Comparison of ENCODE assay signal across 8 mouse cellular contexts in the genomic region with DNA sequence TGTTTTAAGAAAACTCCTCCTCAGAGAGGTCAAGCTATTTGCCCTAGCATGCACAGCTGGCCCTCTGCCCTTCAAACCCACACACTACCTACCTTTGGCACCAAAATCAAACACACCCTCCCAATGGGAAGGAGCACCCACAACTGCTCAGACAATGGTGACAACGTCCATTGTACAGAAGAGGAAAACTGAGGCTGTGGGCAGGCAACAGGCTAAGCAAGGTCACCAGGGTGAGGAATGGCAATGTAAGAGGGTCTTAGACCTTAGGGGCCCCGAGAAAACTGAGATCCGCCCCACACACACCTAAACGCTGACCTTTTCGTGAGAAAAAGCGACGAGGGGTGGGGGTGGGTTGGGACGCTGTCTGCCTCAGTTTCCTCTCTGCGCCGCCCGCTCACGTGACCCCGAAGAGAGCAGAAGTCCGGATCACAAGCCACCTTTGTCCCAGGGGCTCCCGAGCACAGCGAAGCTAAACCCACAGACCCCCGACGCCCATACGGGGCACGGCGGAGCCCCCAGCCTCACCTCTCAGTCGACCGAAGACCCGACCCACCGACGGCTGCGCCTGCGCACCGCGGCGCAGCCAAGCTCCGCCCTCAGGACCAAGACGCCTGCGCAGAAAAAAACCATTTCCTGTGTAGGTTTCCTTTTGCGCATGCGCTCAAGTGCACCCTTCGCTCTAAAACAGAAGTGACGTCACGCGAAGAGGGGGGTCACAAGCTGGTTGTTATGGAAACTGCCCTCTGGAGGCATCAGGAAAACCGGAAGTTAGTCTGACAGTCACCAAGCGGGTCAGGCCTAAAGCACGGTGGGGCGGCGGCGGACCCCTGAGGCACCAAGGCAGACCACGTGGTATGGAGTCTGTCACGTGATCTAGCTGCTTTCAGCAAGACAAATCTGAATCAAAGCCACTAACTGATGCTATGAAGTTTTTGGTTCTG. TPM values are rescaled to one million over a fixed set of nuclear protein-coding genes. Genes with fewer than 3 reads are reported as not detected.
DNase-seq lines count a peak whose midpoint lies in the region; ATAC-seq and TF ChIP-seq lines count a peak whose summit lies in the region.

A gene (minus strand): TSS at position 579 of the 941 bp plus-strand sequence.

- 0 out of 2 replicates have a peak within 1 kb of the TSS, but pooled peaks have one; percentile 30 for H3K27ac ChIP-seq in heart, embryonic 11.5 days (ENCODE audit: low read depth, low read length)
- 0 out of 2 replicates have a peak within 1 kb of the TSS, but pooled peaks have one; percentile 20 for H3K27ac ChIP-seq in kidney, embryonic 16.5 days (ENCODE audit: low read length)
- peak within 1 kb of the TSS; percentile 75 for H3K27ac ChIP-seq in liver, adult 2 months (replicated peaks; ENCODE audit: insufficient read depth, low read depth, low read length)

- no peak for TF ChIP-seq CTCF in C2C12 (IDR thresholded peaks at IDR 0.05; ENCODE audit: control insufficient read depth, insufficient read depth, insufficient read length)
- TF ChIP-seq CTCF in brain, embryonic 14.5 days (IDR thresholded peaks at IDR 0.05; ENCODE audit: borderline replicate concordance, extremely low read depth, insufficient read depth, insufficient read length), result no peak
- TF ChIP-seq CTCF in liver, adult 2 months (IDR thresholded peaks at IDR 0.05; ENCODE audit: low read depth, low read length), result no peak

- H3K36me3 ChIP-seq in C2C12 (ENCODE audit: control insufficient read depth, insufficient read depth), result no peaks in the 10 kb centered on the region
- H3K36me3 ChIP-seq in erythroblast, embryonic 14.5 days (ENCODE audit: control insufficient read depth), result peaks cover 16% of the 10 kb centered on the region
- no peaks in the 10 kb centered on the region; the same call in 1 of the 2 replicates for H3K36me3 ChIP-seq in heart, embryonic 11.5 days (ENCODE audit: control insufficient read depth, insufficient read depth, low read length)
- H3K36me3 ChIP-seq in kidney, embryonic 16.5 days (ENCODE audit: insufficient read depth, low read length), result no peaks in the 10 kb centered on the region
- H3K36me3 ChIP-seq in liver, adult 2 months (ENCODE audit: control insufficient read depth, insufficient read depth, low read length), result no peaks in the 10 kb centered on the region
- H3K36me3 ChIP-seq in myocyte (ENCODE audit: control insufficient read depth, insufficient read depth), result no peaks in the 10 kb centered on the region
- no peaks in the 10 kb centered on the region for H3K36me3 ChIP-seq in splenic B cell, adult 2 months (ENCODE audit: control insufficient read depth, insufficient read depth, low read length, poor library complexity, severe bottlenecking)

- H3K4me2 ChIP-seq in heart, embryonic 11.5 days, result peak within 1 kb of the TSS; percentile 87
- peak within 1 kb of the TSS; percentile 93 for H3K4me2 ChIP-seq in kidney, embryonic 16.5 days (replicated peaks; ENCODE audit: low read depth, low read length)
- H3K4me2 ChIP-seq in myocyte (ENCODE audit: low read depth), result peak within 1 kb of the TSS; percentile 96

- H3K4me3 ChIP-seq in C2C12 (ENCODE audit: insufficient read depth, poor library complexity, severe bottlenecking) (peak within 1 kb of the TSS; percentile 90), myocyte (peak within 1 kb of the TSS; percentile 94)
- peak within 1 kb of the TSS; percentile 82 for H3K4me3 ChIP-seq in erythroblast, embryonic 14.5 days (replicated peaks)
- peak within 1 kb of the TSS; percentile 74 for H3K4me3 ChIP-seq in heart, embryonic 11.5 days (ENCODE audit: low read depth, low read length)
- H3K4me3 ChIP-seq in kidney, embryonic 16.5 days (ENCODE audit: low read length), result peak within 1 kb of the TSS; percentile 85
- H3K4me3 ChIP-seq in liver, adult 2 months (ENCODE audit: insufficient read depth, low read depth, low read length), result peak within 1 kb of the TSS; percentile 92

- H3K9me3 ChIP-seq in erythroblast, embryonic 14.5 days (ENCODE audit: control insufficient read depth, low read length), result no peaks in the 10 kb centered on the region
- no peaks in the 10 kb centered on the region for H3K9me3 ChIP-seq in heart, embryonic 11.5 days (replicated peaks; ENCODE audit: control insufficient read depth, low read length)
- no peaks in the 10 kb centered on the region for H3K9me3 ChIP-seq in kidney, embryonic 16.5 days (ENCODE audit: low read length)

- H3K4me1 ChIP-seq in erythroblast, embryonic 14.5 days (ENCODE audit: control insufficient read depth), result peaks cover 36% of the 10 kb centered on the region
- peaks cover 16% of the 10 kb centered on the region for H3K4me1 ChIP-seq in heart, embryonic 11.5 days (ENCODE audit: control insufficient read depth, insufficient read depth, low read length)
- H3K4me1 ChIP-seq in kidney, embryonic 16.5 days (ENCODE audit: insufficient read depth, low read length), result peaks cover 14% of the 10 kb centered on the region
- H3K4me1 ChIP-seq in liver, adult 2 months (ENCODE audit: control insufficient read depth, insufficient read depth, low read length), result peaks cover 21% of the 10 kb centered on the region

- peak; percentile 90 for ATAC-seq in heart, embryonic 11.5 days (replicated peaks; ENCODE audit: insufficient number of reproducible peaks, low FRiP score, low TSS enrichment)
- peak; percentile 96 for ATAC-seq in kidney, embryonic 16.5 days (ENCODE audit: low FRiP score, low TSS enrichment)

- peak within 1 kb of the TSS; percentile 81 for H3K9ac ChIP-seq in heart, embryonic 11.5 days (ENCODE audit: low read depth, low read length)
- H3K9ac ChIP-seq in kidney, embryonic 16.5 days (replicated peaks; ENCODE audit: low read length), result peak within 1 kb of the TSS; percentile 90
- H3K9ac ChIP-seq in liver, adult 2 months (ENCODE audit: low read depth, low read length), result peak within 1 kb of the TSS; percentile 90

- DNase-seq in brain, embryonic 14.5 days (ENCODE audit: low read depth), result peak; percentile 100
- DNase-seq in liver, adult 2 months (ENCODE audit: extremely low read depth, low read depth, low spot score), result peak; percentile 96
- DNase-seq in splenic B cell, adult 2 months (ENCODE audit: low read depth, low spot score), result peak; percentile 99

- peaks cover 52% of the 10 kb centered on the region for H3K79me2 ChIP-seq in C2C12 (ENCODE audit: control insufficient read depth, insufficient read depth)
- H3K79me2 ChIP-seq in liver, adult 2 months (ENCODE audit: control insufficient read depth, insufficient read depth, low read length), result peaks cover 45% of the 10 kb centered on the region
- peaks cover 51% of the 10 kb centered on the region for H3K79me2 ChIP-seq in myocyte (ENCODE audit: control insufficient read depth, insufficient read depth)

- H3K79me3 ChIP-seq in C2C12 (ENCODE audit: low read depth), result peaks cover 49% of the 10 kb centered on the region

- H3K27me3 ChIP-seq in C2C12 (ENCODE audit: control insufficient read depth, insufficient read depth, insufficient read length) (no peaks in the 10 kb centered on the region), myocyte (ENCODE audit: control insufficient read depth, insufficient read depth, insufficient read length) (no peaks in the 10 kb centered on the region)
- no peaks in the 10 kb centered on the region for H3K27me3 ChIP-seq in erythroblast, embryonic 14.5 days (ENCODE audit: control insufficient read depth)
- no peaks in the 10 kb centered on the region for H3K27me3 ChIP-seq in heart, embryonic 11.5 days (ENCODE audit: control insufficient read depth, insufficient read depth, low read length)
- H3K27me3 ChIP-seq in kidney, embryonic 16.5 days (ENCODE audit: insufficient read depth, low read length), result no peaks in the 10 kb centered on the region
- H3K27me3 ChIP-seq in liver, adult 2 months (ENCODE audit: control insufficient read depth, insufficient read depth, low read length), result no peaks in the 10 kb centered on the region
- no peaks in the 10 kb centered on the region for H3K27me3 ChIP-seq in splenic B cell, adult 2 months (ENCODE audit: control insufficient read depth, insufficient read depth, low read length, poor library complexity, severe bottlenecking)

- peak; percentile 84; the same call in 1 of the 2 replicates for TF ChIP-seq POLR2A in brain, embryonic 14.5 days (IDR thresholded peaks at IDR 0.05; ENCODE audit: borderline replicate concordance, extremely low read depth, insufficient read depth, insufficient read length, poor library complexity, severe bottlenecking)
- TF ChIP-seq POLR2A in liver, adult 2 months (IDR thresholded peaks at IDR 0.05; ENCODE audit: extremely low read depth, insufficient read depth, low read length), result peak; percentile 75; the same call in 1 of the 2 replicates
- peak; percentile 64 for TF ChIP-seq POLR2A in myocyte (IDR thresholded peaks at IDR 0.05; ENCODE audit: insufficient read length, low read depth)

- under 1% methylated on average over 48 of the region's 48 CpGs for WGBS in heart, embryonic 11.5 days (ENCODE audit: insufficient replicate concordance)
- WGBS in kidney, embryonic 16.5 days, result under 1% methylated on average over 48 of the region's 48 CpGs
- under 1% methylated on average over 48 of the region's 48 CpGs for WGBS in liver, adult 2 months

- H3ac ChIP-seq in C2C12 (ENCODE audit: control insufficient read depth, insufficient read length, low read depth) (peak within 1 kb of the TSS; percentile 84), myocyte (ENCODE audit: control insufficient read depth, insufficient read length) (peak within 1 kb of the TSS; percentile 62)

TF ChIP-seq in C2C12, 6 proteins besides CTCF, POLR2A, EP300 and RAD21:
- TF ChIP-seq USF1 (IDR thresholded peaks at IDR 0.05; ENCODE audit: low read depth), result peak; percentile 98
- TF ChIP-seq FOSL1 (IDR thresholded peaks at IDR 0.05; ENCODE audit: insufficient read depth, low read length, poor library complexity, severe bottlenecking), result no peak
- peak; percentile 86 for TF ChIP-seq MAX (IDR thresholded peaks at IDR 0.05)

TF ChIP-seq in myocyte, 11 proteins besides CTCF, POLR2A, EP300 and RAD21 (continues in another document):
- TF ChIP-seq MAX (IDR thresholded peaks at IDR 0.05; ENCODE audit: low read depth) (no peak), E2F4 (IDR thresholded peaks at IDR 0.05; ENCODE audit: insufficient read depth) (no peak), USF1 (IDR thresholded peaks at IDR 0.05; ENCODE audit: low read depth) (peak; percentile 97), SRF (IDR thresholded peaks at IDR 0.05; ENCODE audit: control insufficient read depth, insufficient read length, low read depth) (no peak), REST (IDR thresholded peaks at IDR 0.05; ENCODE audit: insufficient read depth, insufficient read length) (no peak), MYOD1 (IDR thresholded peaks at IDR 0.05; ENCODE audit: control insufficient read depth in 1 of 3, insufficient read length in 2 of 3, low read depth in 2 of 3) (no peak)

RNA-seq across cellular contexts. Expression of the gene that starts here (rescaled TPM):
- polyA plus RNA-seq in C2C12 (2012; fragmentation: generic; extraction: Trizol) (154 TPM), myocyte (2012; fragmentation: generic; extraction: Trizol) (192 TPM)
- polyA plus RNA-seq in brain, embryonic 14.5 days (2012; rRNA removed), result 326 and 369 TPM in 2 replicates
- 18.3 and 18.8 TPM in 2 replicates for polyA plus RNA-seq in erythroblast, embryonic 14.5 days (2012)
- 130 and 159 TPM in 2 replicates for polyA plus RNA-seq in heart, embryonic 11.5 days (2014; fragmentation: Nextera tagmentation; extraction: Ambion mirVana)
- polyA plus RNA-seq in kidney, embryonic 16.5 days (2015; fragmentation: Nextera tagmentation; extraction: Ambion mirVana), result 244 and 250 TPM in 2 replicates
- 43.9 and 53.8 TPM in 2 replicates for total RNA-seq in liver, adult 2 months (2014; rRNA removed)
- polyA plus RNA-seq in liver, adult 2 months (2012; rRNA removed), result 136 and 146 TPM in 2 replicates

Comparison
In these comparisons a context has a peak if more than half of its experiments do, and no peak if none do; other contexts are left out.
1. Peak in every context shown above with its lines: DNase-seq, ATAC-seq, H3K4me3 ChIP-seq and H3K27ac ChIP-seq.
2. H3K27ac ChIP-seq: peak in every context shown above with its lines; median percentile 75 in liver, adult 2 months; 30 in heart, embryonic 11.5 days; 20 in kidney, embryonic 16.5 days.